Mouse (Mus musculus) heart, adult 2 months (tissue): ENCODE results near the gene Mink1.

Experiments
- CTCF ChIP-seq: fragments of 200-600 bp; IDR thresholded peaks from 2 replicates; pipeline ENCODE4 v1.8.1; 2022; ENCODE audit warnings: antibody characterized with exemption, mild to moderate bottlenecking, moderate library complexity
- POLR2A ChIP-seq: fragments of 200-500 bp; IDR thresholded peaks from 2 replicates; pipeline ENCODE4 v1.6.1; 2011; ENCODE audit warnings: mild to moderate bottlenecking, low read depth, low read length, control low read depth; ENCODE audit not compliant: insufficient read depth

DNA sequence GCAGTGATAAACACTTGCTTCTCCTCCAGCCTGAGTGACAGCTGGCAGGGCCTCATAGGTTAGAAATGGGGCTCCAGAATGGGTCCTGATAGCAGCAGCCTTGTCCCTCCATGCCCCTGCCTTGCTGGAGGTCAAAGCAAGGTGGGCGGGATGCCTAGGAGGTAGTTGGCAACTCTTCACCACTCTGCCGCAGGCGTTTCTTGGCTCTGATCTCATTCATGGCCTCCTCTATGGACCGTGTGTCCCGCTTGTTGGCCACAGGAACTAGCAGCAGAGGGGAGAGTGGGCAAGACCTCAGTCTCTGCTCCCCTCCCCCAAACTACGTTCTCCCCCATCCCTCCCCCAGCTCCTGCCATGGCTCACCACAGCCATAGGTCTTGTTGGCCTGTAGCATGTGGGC lies 101.3 kb downstream of the Mink1 start:
- TF ChIP-seq CTCF (no peak), POLR2A (peak; percentile 39; the same call in 1 of the 2 replicates)
